In genomic region chr12:73351746-73352145, GRCm38 (mm10) we compare ENCODE assay signal across 24 mouse cellular contexts.
DNase-seq lines count a peak whose midpoint lies in the region; ATAC-seq lines count a peak whose summit lies in the region.
"Had no signal": no experiment of that assay in that cellular context is flagged by ENCODE, and none has a peak within 500 bp of the region (broad histone marks: within the 10 kb centered on the region; RNA-seq: fewer than 3 reads in every experiment).

No protein-coding gene starts in this region.

- H3K9ac ChIP-seq in heart, embryonic 12.5 days, result no peak overlapping the region
- H3K9ac ChIP-seq in intestine, embryonic 14.5 days (ENCODE audit: low read length), result no peak overlapping the region
- H3K9ac ChIP-seq in intestine, embryonic 15.5 days, result no peak overlapping the region
- no peak overlapping the region for H3K9ac ChIP-seq in embryonic facial prominence, embryonic 12.5 days
- H3K9ac ChIP-seq: limb, embryonic 12.5 days; liver, embryonic 13.5 days had no signal

- H3K9me3 ChIP-seq in heart, embryonic 12.5 days (replicated peaks), result no peaks in the 10 kb centered on the region
- no peaks in the 10 kb centered on the region for H3K9me3 ChIP-seq in intestine, embryonic 14.5 days (ENCODE audit: control insufficient read depth, low read length)
- H3K9me3 ChIP-seq in intestine, embryonic 15.5 days, result no peaks in the 10 kb centered on the region
- H3K9me3 ChIP-seq in embryonic facial prominence, embryonic 10.5 days, result no peaks in the 10 kb centered on the region
- no peaks in the 10 kb centered on the region for H3K9me3 ChIP-seq in embryonic facial prominence, embryonic 12.5 days
- H3K9me3 ChIP-seq: limb, embryonic 12.5 days; liver, embryonic 13.5 days had no signal

- no peak for ATAC-seq in heart, embryonic 12.5 days (ENCODE audit: insufficient number of reproducible peaks, low FRiP score)
- ATAC-seq in intestine, embryonic 14.5 days (replicated peaks; ENCODE audit: low FRiP score, low TSS enrichment, low read depth), result no peak
- ATAC-seq in intestine, embryonic 15.5 days, result no peak
- no peak for ATAC-seq in embryonic facial prominence, embryonic 12.5 days (ENCODE audit: insufficient number of reproducible peaks, insufficient read depth, low FRiP score, low TSS enrichment)
- ATAC-seq: activated CD4-positive, CD25-positive, alpha-beta regulatory T cell, adult 4 months; forebrain, embryonic 14.5 days; hindbrain, postnatal 0 days had no signal

- no peak overlapping the region for H3K4me2 ChIP-seq in heart, embryonic 12.5 days
- H3K4me2 ChIP-seq in intestine, embryonic 14.5 days (ENCODE audit: low read length), result no peak overlapping the region
- H3K4me2 ChIP-seq in intestine, embryonic 15.5 days (replicated peaks), result no peak overlapping the region
- H3K4me2 ChIP-seq in embryonic facial prominence, embryonic 12.5 days (replicated peaks), result no peak overlapping the region
- H3K4me2 ChIP-seq: liver, embryonic 13.5 days had no signal

- no peak overlapping the region for H3K4me3 ChIP-seq in heart, embryonic 12.5 days
- no peak overlapping the region for H3K4me3 ChIP-seq in intestine, embryonic 14.5 days (ENCODE audit: low read depth, low read length)
- no peak overlapping the region for H3K4me3 ChIP-seq in intestine, embryonic 15.5 days (replicated peaks)
- H3K4me3 ChIP-seq in embryonic facial prominence, embryonic 10.5 days, result no peak overlapping the region
- H3K4me3 ChIP-seq in embryonic facial prominence, embryonic 12.5 days, result no peak overlapping the region
- H3K4me3 ChIP-seq: erythroblast, embryonic 14.5 days; gastrocnemius, adult 2 months; limb, embryonic 12.5 days; liver, embryonic 13.5 days had no signal

- no peaks in the 10 kb centered on the region for H3K27me3 ChIP-seq in heart, embryonic 12.5 days (replicated peaks)
- no peaks in the 10 kb centered on the region for H3K27me3 ChIP-seq in intestine, embryonic 14.5 days (replicated peaks; ENCODE audit: control insufficient read depth, insufficient read depth, low read length)
- no peaks in the 10 kb centered on the region for H3K27me3 ChIP-seq in intestine, embryonic 15.5 days (replicated peaks)
- no peaks in the 10 kb centered on the region for H3K27me3 ChIP-seq in embryonic facial prominence, embryonic 10.5 days (replicated peaks; ENCODE audit: low read depth, poor library complexity, severe bottlenecking)
- H3K27me3 ChIP-seq in embryonic facial prominence, embryonic 12.5 days, result no peaks in the 10 kb centered on the region
- H3K27me3 ChIP-seq: liver, embryonic 13.5 days had no signal

- peak overlapping the region; percentile 65 for H3K27ac ChIP-seq in heart, embryonic 12.5 days (ENCODE audit: poor library complexity, severe bottlenecking)
- H3K27ac ChIP-seq in intestine, embryonic 14.5 days (ENCODE audit: low read depth), result 0 out of 2 replicates have a peak overlapping the region, but pooled peaks have one; percentile 22
- H3K27ac ChIP-seq in intestine, embryonic 15.5 days, result no peak overlapping the region
- H3K27ac ChIP-seq in embryonic facial prominence, embryonic 10.5 days (replicated peaks), result peak overlapping the region; percentile 67
- H3K27ac ChIP-seq in embryonic facial prominence, embryonic 12.5 days, result peak overlapping the region; percentile 31; the same call in 1 of the 2 replicates
- H3K27ac ChIP-seq: gastrocnemius, adult 2 months; hindbrain, postnatal 0 days had no signal

- no peaks in the 10 kb centered on the region for H3K36me3 ChIP-seq in heart, embryonic 12.5 days
- no peaks in the 10 kb centered on the region for H3K36me3 ChIP-seq in intestine, embryonic 14.5 days (ENCODE audit: control insufficient read depth, insufficient read depth, low read length)
- no peaks in the 10 kb centered on the region for H3K36me3 ChIP-seq in intestine, embryonic 15.5 days
- no peaks in the 10 kb centered on the region for H3K36me3 ChIP-seq in embryonic facial prominence, embryonic 10.5 days (replicated peaks)
- H3K36me3 ChIP-seq in embryonic facial prominence, embryonic 12.5 days, result no peaks in the 10 kb centered on the region
- H3K36me3 ChIP-seq: limb, embryonic 12.5 days; liver, embryonic 13.5 days had no signal

- no peak for DNase-seq in heart, adult 8-10 months (ENCODE audit: low spot score)
- DNase-seq in intestine, embryonic 14.5 days (ENCODE audit: low spot score), result peak; percentile 24
- DNase-seq in embryonic facial prominence, embryonic 10.5 days (ENCODE audit: low spot score), result no peak
- DNase-seq in lung, postnatal 4 days, result no peak
- DNase-seq: adrenal gland, adult 8-10 months; cerebellum, adult 11-12 months; cerebellum, postnatal 10 days; gastrocnemius, adult 2 months; kidney, adult 18-20 months; kidney, postnatal 36 days; layer of hippocampus, postnatal 36 days; liver, embryonic 13.5 days; lung, adult 2 months; lung, postnatal 14 days; midbrain, embryonic 14.5 days; right cerebral cortex, postnatal 14 days had no signal

- H3K4me1 ChIP-seq in heart, embryonic 12.5 days (replicated peaks), result peaks cover 29% of the 10 kb centered on the region
- peaks cover 6% of the 10 kb centered on the region; the same call in 1 of the 2 replicates for H3K4me1 ChIP-seq in intestine, embryonic 14.5 days (replicated peaks; ENCODE audit: control insufficient read depth, insufficient read depth, low read length)
- no peaks in the 10 kb centered on the region for H3K4me1 ChIP-seq in intestine, embryonic 15.5 days (replicated peaks)
- H3K4me1 ChIP-seq in embryonic facial prominence, embryonic 10.5 days, result peaks cover 54% of the 10 kb centered on the region
- H3K4me1 ChIP-seq in embryonic facial prominence, embryonic 12.5 days, result peaks cover 38% of the 10 kb centered on the region
- H3K4me1 ChIP-seq: liver, embryonic 13.5 days had no signal

- WGBS in heart, embryonic 12.5 days, result 71% methylated on average over 14 of the region's 14 CpGs
- WGBS in intestine, embryonic 14.5 days, result 48% methylated on average over 14 of the region's 14 CpGs
- 54% methylated on average over 14 of the region's 14 CpGs for WGBS in intestine, embryonic 15.5 days
- WGBS in embryonic facial prominence, embryonic 10.5 days, result 67% methylated on average over 14 of the region's 14 CpGs
- WGBS in embryonic facial prominence, embryonic 12.5 days, result 62% methylated on average over 14 of the region's 14 CpGs
